In genomic region chr5:114127374-114128349, GRCm38 (mm10) we compare ENCODE assay signal across 8 mouse cellular contexts. TPM values are rescaled to one million over a fixed set of nuclear protein-coding genes. Genes with fewer than 3 reads are reported as not detected.
DNase-seq lines count a peak whose midpoint lies in the region; ATAC-seq and TF ChIP-seq lines count a peak whose summit lies in the region.

TSS of gene Alkbh2 (minus strand) at chr5:114128218.

- ATAC-seq in forebrain, postnatal 0 days: peak; percentile 14
- peak; percentile 9; the same call in 1 of the 2 replicates for ATAC-seq in lung, embryonic 15.5 days (ENCODE audit: borderline replicate concordance, extremely low read depth, low FRiP score, low TSS enrichment)

- peak within 1 kb of the TSS; percentile 55 for H3K27ac ChIP-seq in MEL (ENCODE audit: control insufficient read depth, low read depth, low read length)
- H3K27ac ChIP-seq in cerebellum, adult 2 months (ENCODE audit: insufficient read depth, low read length): peak within 1 kb of the TSS; percentile 45
- peak within 1 kb of the TSS; percentile 66 for H3K27ac ChIP-seq in forebrain, postnatal 0 days (ENCODE audit: low read depth, low read length)
- peak within 1 kb of the TSS; percentile 76 for H3K27ac ChIP-seq in layer of hippocampus, adult 2 months
- H3K27ac ChIP-seq in lung, embryonic 15.5 days: peak within 1 kb of the TSS; percentile 94

- peak; percentile 76 to 83 (median 77) for TF ChIP-seq CTCF in MEL (IDR thresholded peaks at IDR 0.05 in 2 of 3, conservative IDR thresholded peaks at IDR 0.05 in 1 of 3; ENCODE audit: control insufficient read depth in 1 of 3, insufficient read depth in 1 of 3, low read depth in 2 of 3, low read length in 3 of 3, poor library complexity in 1 of 3, severe bottlenecking in 1 of 3)
- peak; percentile 93 for TF ChIP-seq CTCF in cerebellum, adult 2 months (IDR thresholded peaks at IDR 0.05; ENCODE audit: borderline replicate concordance, insufficient read depth, low read depth, low read length)
- TF ChIP-seq CTCF in forebrain, postnatal 0 days (IDR thresholded peaks at IDR 0.05; ENCODE audit: low read depth): peak; percentile 99
- peak; percentile 100 for TF ChIP-seq CTCF in layer of hippocampus, adult 2 months (conservative IDR thresholded peaks at IDR 0.05)

- H3K4me2 ChIP-seq in forebrain, postnatal 0 days (ENCODE audit: low read depth): peak within 1 kb of the TSS; percentile 96
- H3K4me2 ChIP-seq in lung, embryonic 15.5 days: peak within 1 kb of the TSS; percentile 98

- peak within 1 kb of the TSS; percentile 67 to 84 for H3K4me3 ChIP-seq in MEL (ENCODE audit: control insufficient read depth in 1 of 2, insufficient read depth in 1 of 2, low read depth in 2 of 2, low read length in 2 of 2)
- H3K4me3 ChIP-seq in cerebellum, adult 2 months (replicated peaks; ENCODE audit: insufficient read depth, low read depth, low read length): peak within 1 kb of the TSS; percentile 79
- H3K4me3 ChIP-seq in forebrain, postnatal 0 days (ENCODE audit: low read depth, low read length): peak within 1 kb of the TSS; percentile 68
- peak within 1 kb of the TSS; percentile 73 for H3K4me3 ChIP-seq in layer of hippocampus, adult 2 months
- peak within 1 kb of the TSS; percentile 68 for H3K4me3 ChIP-seq in lung, embryonic 15.5 days

- TF ChIP-seq POLR2A in MEL (IDR thresholded peaks at IDR 0.05; ENCODE audit: control insufficient read depth in 1 of 2, insufficient read depth in 1 of 2, low read depth in 1 of 2, low read length in 2 of 2, poor library complexity in 1 of 2): peak in 1 of 2 experiments; percentile 55; a peak in 1 of 4 replicates
- TF ChIP-seq POLR2A in cerebellum, adult 2 months (IDR thresholded peaks at IDR 0.05; ENCODE audit: borderline replicate concordance, insufficient read depth, low read length): peak; percentile 42; the same call in 1 of the 2 replicates

- H3K9me3 ChIP-seq in MEL (replicated peaks; ENCODE audit: insufficient read depth, low read length): no peaks in the 10 kb centered on the region
- H3K9me3 ChIP-seq in forebrain, postnatal 0 days (ENCODE audit: low read length): no peaks in the 10 kb centered on the region
- H3K9me3 ChIP-seq in lung, embryonic 15.5 days: no peaks in the 10 kb centered on the region

- H3K36me3 ChIP-seq in MEL (ENCODE audit: control insufficient read depth in 1 of 2, insufficient read depth in 2 of 2, low read length in 2 of 2): peaks cover 0 to 11% of the 10 kb centered on the region in 2 experiments; a peak in 1 of 4 replicates
- H3K36me3 ChIP-seq in forebrain, postnatal 0 days (ENCODE audit: insufficient read depth): peaks cover 18% of the 10 kb centered on the region
- H3K36me3 ChIP-seq in lung, embryonic 15.5 days: peaks cover 14% of the 10 kb centered on the region; the same call in 1 of the 2 replicates

- peak; percentile 84 for DNase-seq in MEL (ENCODE audit: low read depth, low spot score)
- DNase-seq in cerebellum, adult 2 months: peak; percentile 80 to 90
- DNase-seq in forebrain, postnatal 0 days: peak; percentile 90
- peak; percentile 87 to 88 for DNase-seq in heart, postnatal 36 days
- DNase-seq in layer of hippocampus, adult 2 months (ENCODE audit: low spot score in 2 of 2): peak; percentile 47 to 82
- peak; percentile 63 for DNase-seq in ovary, adult 18-20 months (ENCODE audit: low spot score)
- peak; percentile 77 to 91 for DNase-seq in thymus, postnatal 10 days (ENCODE audit: low spot score in 2 of 2)

- peak within 1 kb of the TSS; percentile 67 for H3K9ac ChIP-seq in MEL (ENCODE audit: control insufficient read depth, low read depth, low read length, poor library complexity, severe bottlenecking)
- H3K9ac ChIP-seq in forebrain, postnatal 0 days: peak within 1 kb of the TSS; percentile 64
- H3K9ac ChIP-seq in lung, embryonic 15.5 days: peak within 1 kb of the TSS; percentile 72

- no peak for TF ChIP-seq EP300 in MEL (IDR thresholded peaks at IDR 0.05; ENCODE audit: low read depth in 1 of 2, low read length in 2 of 2)

- intact Hi-C loops in heart, postnatal 36 days (cut with DNase I): loop anchor here (2.0 to 5.0 kb wide), 2 partner anchors 77 to 275 kb away; no protein-coding TSS in a partner anchor

- WGBS in cerebellum, adult 2 months: under 1% methylated on average over 69 of the region's 69 CpGs
- 2% methylated on average over 69 of the region's 69 CpGs for WGBS in forebrain, postnatal 0 days
- under 1% methylated on average over 69 of the region's 69 CpGs for WGBS in lung, embryonic 15.5 days

- H3K4me1 ChIP-seq in MEL (ENCODE audit: control insufficient read depth in 1 of 2, insufficient read depth in 2 of 2, low read length in 2 of 2): peaks cover 0 to 17% of the 10 kb centered on the region in 2 experiments; a peak in 3 of 4 replicates
- no peaks in the 10 kb centered on the region for H3K4me1 ChIP-seq in cerebellum, adult 2 months (ENCODE audit: control insufficient read depth, insufficient read depth, low read length)
- peaks cover 4% of the 10 kb centered on the region; the same call in 1 of the 2 replicates for H3K4me1 ChIP-seq in forebrain, postnatal 0 days (ENCODE audit: insufficient read depth)
- H3K4me1 ChIP-seq in lung, embryonic 15.5 days: peaks cover 21% of the 10 kb centered on the region

- TF ChIP-seq RAD21 in MEL (IDR thresholded peaks at IDR 0.05; ENCODE audit: low read depth, low read length): no peak; the same call in 1 of the 2 replicates

- H3K27me3 ChIP-seq in MEL (ENCODE audit: control insufficient read depth in 1 of 2, insufficient read depth in 2 of 2, low read length in 2 of 2): no peaks in the 10 kb centered on the region
- H3K27me3 ChIP-seq in cerebellum, adult 2 months (ENCODE audit: control insufficient read depth, insufficient read depth, low read length): no peaks in the 10 kb centered on the region
- H3K27me3 ChIP-seq in forebrain, postnatal 0 days (ENCODE audit: insufficient read depth, low read length): no peaks in the 10 kb centered on the region
- H3K27me3 ChIP-seq in lung, embryonic 15.5 days: no peaks in the 10 kb centered on the region

- peaks cover 3% of the 10 kb centered on the region; the same call in 1 of the 2 replicates for H3K79me2 ChIP-seq in MEL (ENCODE audit: control insufficient read depth, insufficient read depth, low read length, poor library complexity)

TF ChIP-seq in MEL, 35 proteins besides CTCF, POLR2A, EP300 and RAD21 (continues in another document):
- no peak for TF ChIP-seq KAT2A (conservative IDR thresholded peaks at IDR 0.05; ENCODE audit: low read depth, low read length)
- TF ChIP-seq CHD2 (IDR thresholded peaks at IDR 0.05; ENCODE audit: low read length): no peak
- peak; percentile 94 for TF ChIP-seq MAZ (IDR thresholded peaks at IDR 0.05; ENCODE audit: low read depth, low read length)
- no peak for TF ChIP-seq POLR2AphosphoS5 (IDR thresholded peaks at IDR 0.05; ENCODE audit: borderline replicate concordance, low read depth, low read length)
- 0 out of 2 replicates have a peak, but pooled peaks have one; percentile 18 for TF ChIP-seq ETS1 (IDR thresholded peaks at IDR 0.05; ENCODE audit: low read depth, low read length)
- TF ChIP-seq MYB (IDR thresholded peaks at IDR 0.05; ENCODE audit: low read depth, low read length): no peak
- peak; percentile 62; the same call in 1 of the 2 replicates for TF ChIP-seq HCFC1 (IDR thresholded peaks at IDR 0.05; ENCODE audit: low read depth, low read length)
- peak; percentile 33; the same call in 1 of the 2 replicates for TF ChIP-seq TCF12 (IDR thresholded peaks at IDR 0.05; ENCODE audit: low read depth, low read length)
- no peak for TF ChIP-seq MAFK (IDR thresholded peaks at IDR 0.05; ENCODE audit: borderline replicate concordance, low read depth, low read length)
- TF ChIP-seq TAL1 (IDR thresholded peaks at IDR 0.05; ENCODE audit: low read length): no peak
- no peak for TF ChIP-seq BHLHE40 (IDR thresholded peaks at IDR 0.05; ENCODE audit: borderline replicate concordance, low read depth, low read length)
- TF ChIP-seq MAX (IDR thresholded peaks at IDR 0.05; ENCODE audit: low read length): peak; percentile 43; the same call in 1 of the 2 replicates
- peak; percentile 55 for TF ChIP-seq NELFE (IDR thresholded peaks at IDR 0.05; ENCODE audit: low read depth, low read length)
- TF ChIP-seq USF1 (IDR thresholded peaks at IDR 0.05; ENCODE audit: low read depth, low read length): no peak
- no peak for TF ChIP-seq USF2 (IDR thresholded peaks at IDR 0.05; ENCODE audit: borderline replicate concordance in 1 of 2, insufficient read depth in 1 of 2, low read depth in 1 of 2, low read length in 2 of 2)
- peak; percentile 89 for TF ChIP-seq ELF1 (IDR thresholded peaks at IDR 0.05; ENCODE audit: low read depth, low read length)
- TF ChIP-seq GABPA (IDR thresholded peaks at IDR 0.05; ENCODE audit: low read depth, low read length): no peak
- TF ChIP-seq POLR2AphosphoS2 (IDR thresholded peaks at IDR 0.05; ENCODE audit: low read length): no peak
- TF ChIP-seq GATA1 (IDR thresholded peaks at IDR 0.05; ENCODE audit: low read depth, low read length): no peak
- peak; percentile 57 for TF ChIP-seq SIN3A (IDR thresholded peaks at IDR 0.05; ENCODE audit: low read length)
- no peak for TF ChIP-seq ZKSCAN1 (IDR thresholded peaks at IDR 0.05; ENCODE audit: low read depth, low read length)
- no peak for TF ChIP-seq TBP (IDR thresholded peaks at IDR 0.05; ENCODE audit: low read depth, low read length)
- no peak for TF ChIP-seq CHD1 (IDR thresholded peaks at IDR 0.05; ENCODE audit: low read depth, low read length)
- no peak for TF ChIP-seq MEF2A (IDR thresholded peaks at IDR 0.05; ENCODE audit: extremely low read depth, insufficient replicate concordance, low read depth, low read length, poor library complexity, severe bottlenecking)
- TF ChIP-seq ZMIZ1 (IDR thresholded peaks at IDR 0.05; ENCODE audit: low read depth, low read length): 0 out of 2 replicates have a peak, but pooled peaks have one; percentile 53
- TF ChIP-seq JUND (IDR thresholded peaks at IDR 0.05; ENCODE audit: low read depth, low read length): no peak
- no peak for TF ChIP-seq RCOR1 (IDR thresholded peaks at IDR 0.05; ENCODE audit: low read depth, low read length)
- TF ChIP-seq MXI1 (IDR thresholded peaks at IDR 0.05; ENCODE audit: low read depth, low read length): peak; percentile 62

RNA-seq across cellular contexts. Expression of gene Alkbh2, which starts in this region (rescaled TPM):
- 15.2 and 15.7 TPM in 2 replicates for total RNA-seq in MEL (2012; rRNA removed)
- 10 to 100 TPM in 1 of 2 experiments, not detected in 1; 22.6 TPM for polyA plus RNA-seq in MEL (2012; ENCODE audit: insufficient read depth in 1 of 2, insufficient read length in 2 of 2, low read depth in 1 of 2, low replicate concordance in 2 of 2, missing spikeins in 1 of 2)
- 10.2 and 10.9 TPM in 2 replicates for polyA plus RNA-seq in cerebellum, adult 2 months (2012; rRNA removed)
- total RNA-seq in forebrain, postnatal 0 days (2014; rRNA removed): 4.6 and 5.8 TPM in 2 replicates
- polyA plus RNA-seq in forebrain, postnatal 0 days (2015; fragmentation: Nextera tagmentation; extraction: Ambion mirVana): 6.9 and 7.6 TPM in 2 replicates
- 1 to 10 TPM; 1.2 to 1.5 TPM for total RNA-seq in heart, postnatal 36 days (2021)
- total RNA-seq in layer of hippocampus, adult 2 months (2021): 1 to 10 TPM; 4.8 to 5.1 TPM
- 9.5 and 10.3 TPM in 2 replicates for polyA plus RNA-seq in lung, embryonic 15.5 days (2015; fragmentation: Nextera tagmentation; extraction: Ambion mirVana)

Comparison
In these comparisons a context has a peak if more than half of its experiments do, and no peak if none do; other contexts are left out.
1. Peak in every context shown above with its lines: DNase-seq, ATAC-seq, H3K4me3 ChIP-seq and H3K27ac ChIP-seq.